Mouse (Mus musculus): ENCODE measurements at regions not wholly inside any gene's neighbourhood (a gene's known extent, or its start where the extent isn't known, plus 50 kb on each side); places are given as distances from the start of the nearest gene placed in this dataset.

DNA sequence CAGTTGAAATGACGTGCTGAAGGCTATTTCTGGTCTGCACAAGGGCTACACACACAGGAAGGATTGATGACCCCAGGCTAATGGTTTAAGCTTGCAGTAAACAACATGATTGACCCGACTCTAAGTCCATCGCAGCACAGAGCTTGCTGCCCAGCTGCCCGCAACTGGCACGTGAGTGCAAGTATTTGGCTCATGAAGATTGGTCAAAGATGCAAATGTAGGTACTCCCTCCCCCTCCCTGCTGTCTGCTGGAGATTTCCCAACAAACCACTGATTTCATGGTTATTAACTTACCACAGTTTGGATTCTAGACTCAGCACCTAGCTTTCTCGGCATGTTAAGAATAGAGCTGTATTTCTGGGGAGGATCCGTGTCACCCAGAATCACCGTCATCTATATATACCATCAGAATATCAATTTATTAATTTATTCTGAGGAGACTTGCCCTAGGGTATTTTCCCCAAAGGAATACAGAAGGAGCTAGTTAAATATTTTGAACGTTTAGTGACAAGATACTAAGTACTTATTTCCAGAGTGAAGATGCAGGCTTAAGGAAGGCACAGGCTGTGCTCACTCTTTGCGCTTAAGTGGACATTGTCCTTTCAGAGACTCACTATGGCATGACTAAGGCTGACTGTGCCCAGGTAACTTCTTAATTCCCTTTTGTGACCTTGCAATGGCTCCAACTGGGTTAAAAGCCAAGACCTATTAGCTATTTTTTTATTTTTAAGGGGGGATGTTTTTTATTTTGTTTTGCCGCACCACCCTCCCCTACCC lies 57.7 kb upstream of the Atrnl1 start:
- H3K9me3 ChIP-seq (ENCODE audit: control insufficient read depth, low read length), result no peaks in the 10 kb centered on the region
- 79% methylated on average over 11 of the region's 11 CpGs for WGBS
- H3K27ac ChIP-seq (ENCODE audit: low read length), result no peak overlapping the region
- H3K4me2 ChIP-seq (ENCODE audit: low read length), result no peak overlapping the region
- ATAC-seq, result no peak
- H3K27me3 ChIP-seq (replicated peaks; ENCODE audit: control insufficient read depth, insufficient read depth, low read length), result no peaks in the 10 kb centered on the region
- no peak overlapping the region for H3K9ac ChIP-seq (replicated peaks; ENCODE audit: low read depth, low read length)
- H3K36me3 ChIP-seq (ENCODE audit: control insufficient read depth, insufficient read depth), result no peaks in the 10 kb centered on the region
- no peak overlapping the region for H3K4me3 ChIP-seq (replicated peaks; ENCODE audit: low read length)
- peaks cover under 1% of the 10 kb centered on the region for H3K4me1 ChIP-seq (replicated peaks; ENCODE audit: control insufficient read depth, insufficient read depth, low read length)

GRCm38 (mm10) chr19:57554086-57554485 lies 56.7 kb upstream of the Atrnl1 start:
- no peaks in the 10 kb centered on the region for H3K9me3 ChIP-seq (ENCODE audit: control insufficient read depth, low read length)
- H3K4me1 ChIP-seq (replicated peaks; ENCODE audit: control insufficient read depth, insufficient read depth, low read length), result peaks cover 7% of the 10 kb centered on the region
- H3K27me3 ChIP-seq (replicated peaks; ENCODE audit: control insufficient read depth, insufficient read depth, low read length), result no peaks in the 10 kb centered on the region
- H3K27ac ChIP-seq (ENCODE audit: low read length), result no peak overlapping the region
- no peak overlapping the region for H3K4me3 ChIP-seq (replicated peaks; ENCODE audit: low read length)
- no peak for ATAC-seq
- no peaks in the 10 kb centered on the region for H3K36me3 ChIP-seq (ENCODE audit: control insufficient read depth, insufficient read depth)
- 94% methylated on average over 6 of the region's 6 CpGs for WGBS
- no peak overlapping the region for H3K4me2 ChIP-seq (ENCODE audit: low read length)
- H3K9ac ChIP-seq (replicated peaks; ENCODE audit: low read depth, low read length), result no peak overlapping the region

DNA sequence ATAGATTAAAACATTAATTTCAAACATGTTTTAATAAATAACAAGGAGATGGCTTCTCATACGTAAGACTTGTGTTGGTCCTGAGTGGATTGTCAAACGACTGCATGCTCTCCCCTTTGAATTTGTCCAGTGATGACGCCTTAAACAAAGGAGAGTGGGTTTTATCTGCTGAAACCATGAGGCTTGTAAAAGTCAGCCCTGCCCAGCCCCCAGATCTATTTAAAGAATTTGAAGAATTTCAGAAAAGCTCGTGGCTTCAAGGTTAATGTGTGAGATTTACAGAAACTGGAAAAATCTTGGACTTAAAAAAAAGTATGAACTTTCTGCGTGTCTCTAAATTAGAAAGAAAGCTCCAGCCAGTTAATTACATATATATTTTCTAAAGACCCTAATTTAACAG lies 55.5 kb upstream of the Atrnl1 start:
- Histone ChIP-seq H3K4me3 (replicated peaks; ENCODE audit: low read length) (no peak overlapping the region), H3K36me3 (ENCODE audit: control insufficient read depth, insufficient read depth) (no peaks in the 10 kb centered on the region), H3K9me3 (ENCODE audit: control insufficient read depth, low read length) (no peaks in the 10 kb centered on the region), H3K9ac (replicated peaks; ENCODE audit: low read depth, low read length) (no peak overlapping the region), H3K4me1 (replicated peaks; ENCODE audit: control insufficient read depth, insufficient read depth, low read length) (peaks cover 7% of the 10 kb centered on the region), H3K4me2 (ENCODE audit: low read length) (no peak overlapping the region), H3K27ac (ENCODE audit: low read length) (no peak overlapping the region), H3K27me3 (replicated peaks; ENCODE audit: control insufficient read depth, insufficient read depth, low read length) (no peaks in the 10 kb centered on the region)
- WGBS, result 59% methylated on average over 5 of the region's 5 CpGs
- ATAC-seq, result no peak

GRCm38 (mm10) chr19:57558420-57558967 lies 52.3 kb upstream of the Atrnl1 start:
- 24% methylated on average over 19 of the region's 19 CpGs for WGBS
- Histone ChIP-seq H3K9ac (replicated peaks; ENCODE audit: low read depth, low read length) (0 out of 2 replicates have a peak overlapping the region, but pooled peaks have one; percentile 19), H3K4me2 (ENCODE audit: low read length) (peak overlapping the region; percentile 16; the same call in 1 of the 2 replicates), H3K4me3 (replicated peaks; ENCODE audit: low read length) (no peak overlapping the region), H3K27ac (ENCODE audit: low read length) (no peak overlapping the region), H3K9me3 (ENCODE audit: control insufficient read depth, low read length) (no peaks in the 10 kb centered on the region), H3K4me1 (replicated peaks; ENCODE audit: control insufficient read depth, insufficient read depth, low read length) (peaks cover 7% of the 10 kb centered on the region), H3K27me3 (replicated peaks; ENCODE audit: control insufficient read depth, insufficient read depth, low read length) (no peaks in the 10 kb centered on the region), H3K36me3 (ENCODE audit: control insufficient read depth, insufficient read depth) (no peaks in the 10 kb centered on the region)
- ATAC-seq, result peak; percentile 66

GRCm38 (mm10) chr19:57560757-57561156 lies 50.1 kb upstream of the Atrnl1 start:
- Histone ChIP-seq H3K4me3 (replicated peaks; ENCODE audit: low read length) (no peak overlapping the region), H3K9ac (replicated peaks; ENCODE audit: low read depth, low read length) (no peak overlapping the region), H3K36me3 (ENCODE audit: control insufficient read depth, insufficient read depth) (no peaks in the 10 kb centered on the region), H3K27me3 (replicated peaks; ENCODE audit: control insufficient read depth, insufficient read depth, low read length) (no peaks in the 10 kb centered on the region), H3K9me3 (ENCODE audit: control insufficient read depth, low read length) (no peaks in the 10 kb centered on the region), H3K4me2 (ENCODE audit: low read length) (no peak overlapping the region), H3K4me1 (replicated peaks; ENCODE audit: control insufficient read depth, insufficient read depth, low read length) (peaks cover 7% of the 10 kb centered on the region), H3K27ac (ENCODE audit: low read length) (no peak overlapping the region)
- ATAC-seq, result no peak; the same call in 1 of the 2 replicates
- WGBS, result 43% methylated on average over 3 of the region's 3 CpGs
